Mouse (Mus musculus) megakaryocyte, embryonic 14.5 days (primary cell): Measurements from ENCODE around the gene Otud7b.

Experiments
- FLI1 ChIP-seq: IDR thresholded peaks from 2 replicates; pipeline ENCODE4 v1.6.1; 2012; ENCODE audit warnings: low read length, inconsistent platforms, mixed read lengths
- GATA1 ChIP-seq: IDR thresholded peaks from 3 replicates; pipeline ENCODE4 v1.6.1; 2012; ENCODE audit warnings: mixed read lengths, low read length, inconsistent platforms, borderline replicate concordance

- TF ChIP-seq GATA1, result no peak
- no peak for TF ChIP-seq FLI1
Observed at GRCm38 (mm10) chr3:96106151-96106550, 1.8 kb downstream of the Otud7b start.
